Mouse (Mus musculus): ENCODE measurements around the gene Tmprss7. TPM values are rescaled to one million over a fixed set of nuclear protein-coding genes. Genes with fewer than 3 reads are reported as not detected.

Tmprss7 gene
- total RNA-seq, 2 experiments from 2014 or later, result 0.56 to 0.62 TPM

DNA sequence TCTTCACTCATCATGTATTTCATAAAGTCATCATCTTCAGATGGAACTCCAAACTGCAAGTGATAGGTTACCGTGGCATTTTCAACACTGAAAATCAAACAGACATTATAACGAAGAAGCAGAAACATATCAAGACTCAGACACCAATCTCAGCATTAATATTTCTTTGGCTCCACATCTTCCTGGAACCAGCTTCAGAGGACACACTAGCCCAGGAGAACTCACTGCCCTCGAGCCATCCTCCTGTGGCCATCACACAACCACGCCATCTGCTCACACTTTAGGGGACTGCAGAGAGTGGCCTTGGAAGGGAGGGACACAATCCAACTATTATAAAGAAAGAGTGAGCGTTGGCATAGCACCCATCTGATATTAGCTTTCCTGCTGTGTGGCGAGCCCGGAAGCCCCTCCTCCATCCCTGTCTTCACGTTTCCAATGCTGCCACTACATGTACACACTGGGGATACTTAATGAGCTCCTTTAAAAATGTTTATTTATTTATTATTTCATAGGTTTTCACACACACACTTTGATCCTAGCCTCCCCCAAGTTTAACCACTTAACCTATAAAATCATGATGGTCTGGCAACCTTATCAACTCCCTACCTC, 63.9 kb downstream of the Tmprss7 start:
- DNase-seq (ENCODE audit: low spot score in 2 of 2), result no peak

DNA sequence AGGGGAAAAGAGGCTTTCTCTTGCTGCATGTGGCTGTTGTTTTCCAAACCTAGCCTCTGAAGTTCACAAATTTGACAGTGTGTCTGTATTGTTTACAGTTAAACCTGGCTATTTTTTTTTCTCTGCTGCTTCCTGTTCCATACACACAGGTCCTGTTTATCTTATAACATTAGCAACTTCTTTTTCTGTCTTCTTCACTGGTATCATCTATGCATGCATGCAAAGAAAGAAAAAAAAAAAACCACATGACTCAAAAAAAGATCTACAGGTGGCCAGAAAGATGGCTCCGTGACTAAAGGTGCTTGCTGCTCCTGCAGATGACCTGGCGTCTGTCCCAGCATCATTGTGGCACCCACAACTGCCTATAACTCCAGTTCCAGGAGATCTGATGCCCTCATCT, 68.1 kb downstream of the Tmprss7 start:
- DNase-seq (ENCODE audit: low spot score in 2 of 2), result no peak

DNA sequence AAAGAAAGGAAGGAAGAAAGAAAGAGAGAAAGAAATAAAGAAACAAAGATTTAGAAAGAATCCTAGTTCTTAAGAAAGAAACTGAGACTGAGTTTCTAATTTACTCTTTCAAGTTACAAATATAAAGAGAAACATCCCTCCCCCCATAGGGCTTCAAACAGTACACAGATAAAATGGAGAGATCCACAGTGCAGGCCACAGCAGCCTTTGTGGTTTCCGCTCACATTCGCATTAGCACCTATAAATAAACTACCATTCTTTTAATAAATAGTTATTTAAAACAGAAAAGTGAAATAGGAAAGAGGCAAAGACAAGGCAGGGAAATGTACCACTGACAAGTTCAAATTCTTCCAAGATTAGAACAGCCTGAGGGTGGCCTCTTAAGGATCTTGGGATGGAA, 68.7 kb downstream of the Tmprss7 start:
- DNase-seq (ENCODE audit: low spot score in 2 of 2), result no peak

DNA sequence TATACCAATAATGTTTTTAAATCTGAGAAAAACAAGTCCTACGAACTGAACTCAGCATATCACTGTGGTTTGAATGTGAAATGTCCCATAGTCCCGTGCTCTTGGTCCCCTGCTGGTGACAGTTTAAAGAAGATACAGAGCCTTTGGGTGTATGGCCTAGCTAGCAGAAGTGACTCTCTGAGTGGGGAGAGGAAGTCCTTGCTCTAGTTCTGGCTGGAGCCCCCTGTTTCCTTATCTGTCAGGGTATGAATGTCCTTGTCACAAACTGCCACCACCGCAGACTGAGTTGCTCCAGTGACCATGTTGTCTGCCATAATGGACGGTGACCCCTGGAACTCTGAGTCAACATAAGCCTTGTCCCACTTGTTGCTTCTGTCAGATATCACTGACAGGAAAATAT, 70.2 kb downstream of the Tmprss7 start:
- DNase-seq (ENCODE audit: low spot score in 2 of 2), result no peak

DNA sequence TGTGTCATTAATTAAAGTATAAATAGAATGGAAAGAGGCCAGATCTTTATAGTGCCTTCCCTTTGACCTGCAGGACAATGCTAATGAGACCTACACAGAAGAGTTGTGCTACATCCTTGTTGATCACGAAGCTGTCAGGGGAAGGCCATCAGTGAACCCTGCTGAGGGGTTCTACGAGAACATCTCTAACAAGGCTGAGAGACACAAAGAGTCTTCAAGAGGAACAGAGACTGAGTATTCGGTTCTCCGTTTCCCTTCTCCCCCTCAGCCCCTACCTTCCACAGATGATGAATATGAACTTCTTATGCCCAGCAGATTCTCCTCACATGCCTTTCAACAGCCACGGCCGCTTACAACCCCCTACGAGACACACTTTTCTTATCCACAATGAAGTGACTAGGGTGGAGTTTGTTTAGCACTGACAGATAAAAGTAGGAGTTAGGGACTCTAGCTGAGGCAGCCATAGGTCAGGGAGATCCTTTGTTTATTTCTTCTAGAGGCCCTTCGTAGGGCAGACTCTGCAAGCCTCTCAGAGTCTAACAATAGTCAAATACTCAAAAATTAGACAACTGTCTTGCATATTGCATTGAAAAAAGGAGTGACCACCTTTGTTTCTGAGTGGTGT, 73.6 kb downstream of the Tmprss7 start:
- no peak for DNase-seq (ENCODE audit: low spot score in 2 of 2)

DNA sequence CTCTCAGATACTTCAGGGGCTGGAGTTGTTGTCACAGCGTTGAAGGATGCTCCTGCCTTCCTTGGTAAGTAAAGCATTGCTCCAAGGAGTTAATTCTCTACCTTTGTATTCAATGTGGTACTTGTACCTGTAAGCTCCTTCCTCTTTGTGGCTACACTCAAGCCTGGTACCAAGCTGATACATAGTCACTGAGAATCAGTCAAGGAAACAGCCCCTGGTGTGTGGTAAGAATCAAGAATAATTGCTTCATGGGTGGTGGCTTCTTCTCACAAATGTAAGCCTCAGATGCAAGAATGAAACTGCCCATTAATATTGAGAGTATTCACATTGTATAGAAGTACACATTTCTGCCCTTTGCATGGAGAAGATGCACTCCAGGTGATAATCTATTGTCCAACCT, 77.5 kb downstream of the Tmprss7 start:
- no peak for DNase-seq (ENCODE audit: low spot score in 2 of 2)

DNA sequence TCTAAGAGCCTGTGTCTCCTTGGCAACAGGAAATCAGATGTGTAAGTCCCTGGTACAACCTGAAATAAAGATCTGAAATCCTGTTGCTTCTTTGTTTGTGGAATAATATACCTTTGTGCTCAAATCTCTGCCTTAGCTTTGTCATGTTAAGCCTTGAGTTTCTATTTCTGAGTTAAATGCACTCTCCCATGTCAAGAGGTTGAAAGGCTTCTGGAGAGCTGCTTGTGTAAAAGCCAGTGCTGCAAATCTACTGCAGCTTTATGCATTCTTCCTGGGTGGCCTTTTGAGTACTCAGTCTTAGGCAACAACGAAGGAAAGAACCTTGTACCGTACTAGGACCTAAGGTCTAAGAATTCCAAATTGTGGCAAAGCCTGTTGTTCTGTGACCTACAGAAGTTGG, 80.2 kb downstream of the Tmprss7 start:
- DNase-seq (ENCODE audit: low spot score in 2 of 2), result no peak

DNA sequence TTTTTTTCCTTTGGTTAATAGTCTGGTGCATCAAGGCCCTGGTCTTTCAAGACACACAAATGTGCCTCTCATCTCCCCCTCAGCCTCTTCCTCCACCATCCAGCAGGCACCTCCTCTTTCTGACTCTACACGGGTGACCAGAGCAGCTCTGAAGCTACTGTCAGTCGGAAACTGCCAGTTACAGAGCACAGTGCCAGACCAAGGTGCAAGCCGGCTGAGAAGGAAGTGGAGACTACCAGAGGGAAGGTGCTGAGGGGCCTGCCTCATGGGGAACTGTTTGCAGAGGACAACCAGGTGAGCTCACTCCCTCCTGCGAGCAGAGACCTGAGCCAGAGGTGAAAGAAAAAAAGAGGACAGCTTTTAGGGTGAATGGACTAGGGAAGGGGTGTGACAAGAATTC, 83.2 kb downstream of the Tmprss7 start, which contains the start of gene Gcsam:
Gene Gcsam (plus strand): TSS at position 114 of the 400 bp plus-strand sequence.
- DNase-seq (ENCODE audit: low spot score in 2 of 2), result no peak

DNA sequence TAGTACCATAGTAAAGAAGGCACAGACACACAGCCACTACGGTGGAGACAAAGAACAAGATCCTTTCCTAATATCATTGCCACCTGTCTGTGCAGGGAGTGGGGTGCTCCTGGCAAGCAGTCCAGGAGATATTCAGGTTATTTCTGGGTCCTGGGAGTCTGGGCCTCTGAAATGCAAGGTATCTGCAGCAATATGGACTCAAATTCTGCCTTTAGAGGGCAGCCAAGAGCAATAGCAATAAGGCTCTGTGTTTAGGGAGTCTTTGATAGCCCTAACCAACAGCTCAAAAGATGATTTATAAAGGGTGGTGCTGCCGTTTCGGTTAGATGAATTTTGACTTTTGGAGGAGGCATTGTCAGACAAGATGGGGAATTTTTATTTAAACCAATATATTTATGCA, 84.2 kb downstream of the Tmprss7 start:
- DNase-seq (ENCODE audit: low spot score in 2 of 2), result peak in 1 of 2 experiments; percentile 39

DNA sequence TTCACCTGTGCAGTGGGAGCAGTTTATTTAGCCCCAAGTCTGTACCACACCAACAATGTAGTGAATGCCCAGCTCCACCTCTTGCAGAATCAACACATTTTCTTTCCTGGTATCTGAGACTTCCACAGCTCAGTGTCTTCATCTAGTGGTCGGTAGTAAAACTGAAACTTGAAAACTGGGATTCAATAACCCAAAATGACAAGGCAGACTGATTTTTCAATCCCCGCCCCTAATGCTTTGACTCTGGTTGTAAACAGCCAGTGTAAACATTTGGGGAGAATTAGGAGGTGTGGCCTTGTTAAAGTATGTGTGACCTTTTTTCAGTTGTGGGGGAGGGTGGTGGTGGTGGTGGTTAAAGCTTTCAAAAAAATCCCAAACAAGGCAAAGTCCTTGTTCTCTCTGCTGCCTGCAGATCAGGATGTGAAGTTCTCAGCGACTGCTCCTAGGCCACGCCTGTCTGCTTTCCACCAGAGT, 84.9 kb downstream of the Tmprss7 start:
- peak in 1 of 2 experiments; percentile 22 for DNase-seq (ENCODE audit: low spot score in 2 of 2)

Other genes starting within 250 kb of the Tmprss7 start
- under 1 TPM; 0.15 to 0.28 TPM for gene Gm609, start 200.7 kb downstream of the Tmprss7 start, total RNA-seq (2021)
- not detected for gene Gm17783, start 161.6 kb downstream of the Tmprss7 start, total RNA-seq (2021)
- not detected for gene Slc9c1, start 158.3 kb downstream of the Tmprss7 start, total RNA-seq (2021)
- gene Gcsam, start 83.3 kb downstream of the Tmprss7 start, total RNA-seq (2021), result not detected
- gene BC016579, start 39.6 kb downstream of the Tmprss7 start, total RNA-seq (2021), result under 1 TPM; 0.25 to 0.30 TPM
- 100 to 1,000 TPM; 219 to 242 TPM for gene Tagln3, start 30.9 kb upstream of the Tmprss7 start, total RNA-seq (2021)
- 10 to 100 TPM; 18.0 to 20.5 TPM for gene Abhd10, start 49.3 kb upstream of the Tmprss7 start, total RNA-seq (2021)

Measured in layer of hippocampus, adult 18-20 months (tissue).